Mouse (Mus musculus) heart, postnatal 0 days (tissue): ENCODE measurements around the gene Gm45716. TPM values are rescaled to one million over a fixed set of nuclear protein-coding genes. Genes with fewer than 3 reads are reported as not detected.

Source experiments
- ATAC-seq: fragments of 200-750 bp; cut with Nextera tagmentation; 2 replicates; pipeline ENCODE4 v1.8.0; 2017; ENCODE audit warnings: low read depth, moderate number of reproducible peaks, moderate library complexity; ENCODE audit not compliant: insufficient read depth
- DNase-seq: peaks from one replicate; pipeline ENCODE4 v3.0.0-alpha.2; 2016; ENCODE audit warnings: low spot score
- H3K27ac ChIP-seq: fragments of 300-500 bp; sonication (generic); 2 replicates; pipeline ENCODE4 v1.5.1; 2014; ENCODE audit warnings: low read depth, mild to moderate bottlenecking
- H3K27me3 ChIP-seq: fragments of 300-500 bp; sonication (generic); 2 replicates; pipeline ENCODE4 v1.6.1; 2014; ENCODE audit warnings: low read length, mixed read lengths; ENCODE audit not compliant: control insufficient read depth, insufficient read depth
- H3K36me3 ChIP-seq: fragments of 300-500 bp; sonication (generic); replicated peaks from 2 replicates; pipeline ENCODE4 v1.6.1; 2014; ENCODE audit warnings: low read length, mixed read lengths; ENCODE audit not compliant: control insufficient read depth, insufficient read depth
- H3K4me1 ChIP-seq: fragments of 300-500 bp; sonication (generic); 2 replicates; pipeline ENCODE4 v1.6.1; 2014; ENCODE audit warnings: antibody characterized with exemption; ENCODE audit not compliant: control insufficient read depth, insufficient read depth
- H3K4me2 ChIP-seq: fragments of 300-500 bp; sonication (generic); 2 replicates; pipeline ENCODE4 v1.6.1; 2014; ENCODE audit warnings: low read depth, mild to moderate bottlenecking, low read length, moderate library complexity
- H3K4me3 ChIP-seq: fragments of 300-500 bp; sonication (generic); 2 replicates; pipeline ENCODE4 v1.5.1; 2014; ENCODE audit warnings: low read depth, low read length
- H3K9ac ChIP-seq: fragments of 300-500 bp; sonication (generic); replicated peaks from 2 replicates; pipeline ENCODE4 v1.6.1; 2014; ENCODE audit warnings: low read depth, low read length, mixed read lengths
- H3K9me3 ChIP-seq: fragments of 300-500 bp; sonication (generic); replicated peaks from 2 replicates; pipeline ENCODE4 v1.6.1; 2016; ENCODE audit warnings: low read length; ENCODE audit not compliant: control insufficient read depth
- CTCF ChIP-seq: IDR thresholded peaks from 2 replicates; pipeline ENCODE4 v1.5.1; 2016; ENCODE audit warnings: antibody characterized with exemption, control low read depth, low read depth
- EP300 ChIP-seq: IDR thresholded peaks from 2 replicates; pipeline ENCODE4 v1.6.1; 2016; ENCODE audit warnings: antibody characterized with exemption, low read depth
- WGBS: fragments of 180-500 bp; shearing (Covaris S2); extraction: QIAGEN DNeasy Blood & Tissue Kit; methylation state at CpG from one replicate; pipeline ENCODE4 v1.1.7; 2014; 5-methylcytosine and 5-hydroxymethylcytosine counted together
- polyA plus RNA-seq: library from polyadenylated mRNA; unstranded; fragments of >200 nt; fragmentation: Nextera tagmentation; extraction: Ambion mirVana; gene quantifications from 2 replicates; pipeline ENCODE4 v1.2.1, GENCODE M21; 2015
- total RNA-seq: library from RNA; depleted of rRNA; stranded (reverse); fragments of >200 nt; gene quantifications from 2 replicates; pipeline ENCODE4 v1.2.3, GENCODE M21; 2014; ENCODE audit warnings: low replicate concordance; rRNA removed

The Gm45716 gene
- 30.5 and 37.3 TPM in 2 replicates for total RNA-seq
- 133 TPM in 2 replicates for polyA plus RNA-seq

DNA sequence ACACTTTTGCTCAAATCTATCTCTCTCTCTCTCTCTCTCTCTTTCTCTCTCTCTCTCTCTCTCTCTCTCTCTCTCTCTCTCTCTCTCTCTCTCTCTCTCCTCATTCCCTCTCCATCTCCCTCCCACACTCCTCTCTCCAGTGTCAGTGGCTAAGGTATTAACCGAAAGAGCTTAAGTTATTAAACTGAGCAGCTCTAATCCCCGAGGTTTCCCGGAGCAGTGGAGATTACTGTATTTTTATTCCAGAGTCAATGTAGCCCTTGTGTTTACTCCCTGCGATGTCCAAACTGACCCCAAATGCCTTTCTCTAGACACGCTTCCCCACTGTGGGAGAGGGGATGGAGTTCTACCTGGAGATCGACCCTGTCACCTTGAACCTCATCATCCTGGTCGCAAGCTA, at the start of gene Gm45716:
TSS of gene Gm45716 (plus strand) at position 243 of the 400 bp plus-strand sequence.
- ATAC-seq (no peak), DNase-seq (no peak)
- TF ChIP-seq EP300 (no peak), CTCF (no peak)
- H3K9me3 ChIP-seq = no peaks in the 10 kb centered on the region; the same call in 1 of the 2 replicates
- H3K4me3 ChIP-seq = no peak within 1 kb of the TSS
- no peak within 1 kb of the TSS for H3K27ac ChIP-seq
- H3K4me2 ChIP-seq = no peak within 1 kb of the TSS
- H3K4me1 ChIP-seq = peaks cover 8% of the 10 kb centered on the region; the same call in 1 of the 2 replicates
- no peaks in the 10 kb centered on the region for H3K27me3 ChIP-seq
- H3K9ac ChIP-seq = no peak within 1 kb of the TSS
- 90% methylated on average over 7 of the region's 7 CpGs for WGBS
- H3K36me3 ChIP-seq = no peaks in the 10 kb centered on the region

DNA sequence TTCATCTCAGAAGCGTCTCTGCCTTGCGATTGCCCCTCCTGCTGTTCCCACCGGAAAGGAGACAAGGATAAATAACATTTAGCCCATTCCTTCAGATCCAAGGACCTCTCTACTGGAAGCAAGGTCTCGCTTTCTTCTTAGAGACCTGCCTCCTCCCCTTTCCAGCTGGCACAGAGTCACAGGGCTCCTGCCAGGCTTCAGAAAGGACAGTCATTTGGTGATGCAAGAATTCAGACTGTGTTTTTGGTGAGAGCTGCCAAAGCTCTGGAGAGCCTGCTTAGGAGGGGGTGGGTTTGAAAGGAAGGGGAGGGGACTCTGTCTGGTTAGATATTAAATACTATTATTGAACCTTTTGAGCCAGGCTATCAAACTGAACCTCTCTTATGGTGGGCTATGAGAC, 45.1 kb upstream of the Gm45716 start:
- Histone ChIP-seq H3K27me3 (no peaks in the 10 kb centered on the region), H3K4me3 (no peak overlapping the region), H3K9ac (no peak overlapping the region), H3K4me2 (no peak overlapping the region), H3K4me1 (peaks cover 6% of the 10 kb centered on the region; the same call in 1 of the 2 replicates), H3K9me3 (no peaks in the 10 kb centered on the region), H3K27ac (peak overlapping the region; percentile 54; the same call in 1 of the 2 replicates), H3K36me3 (no peaks in the 10 kb centered on the region)
- 48% methylated on average over 4 of the region's 4 CpGs for WGBS
- DNase-seq (peak; percentile 86), ATAC-seq (peak; percentile 58)
- no peak for TF ChIP-seq EP300
- TF ChIP-seq CTCF = no peak

GRCm38 (mm10) chr11:90142936-90143335, 44.5 kb upstream of the Gm45716 start:
- Histone ChIP-seq H3K9ac (no peak overlapping the region), H3K27me3 (no peaks in the 10 kb centered on the region), H3K4me3 (no peak overlapping the region), H3K36me3 (no peaks in the 10 kb centered on the region), H3K27ac (peak overlapping the region; percentile 54; the same call in 1 of the 2 replicates), H3K9me3 (no peaks in the 10 kb centered on the region), H3K4me1 (peaks cover 6% of the 10 kb centered on the region; the same call in 1 of the 2 replicates), H3K4me2 (no peak overlapping the region)
- TF ChIP-seq CTCF = no peak
- TF ChIP-seq EP300 = no peak
- DNase-seq = peak; percentile 38
- WGBS = 30% methylated on average over 4 of the region's 4 CpGs
- peak; percentile 61 for ATAC-seq

DNA sequence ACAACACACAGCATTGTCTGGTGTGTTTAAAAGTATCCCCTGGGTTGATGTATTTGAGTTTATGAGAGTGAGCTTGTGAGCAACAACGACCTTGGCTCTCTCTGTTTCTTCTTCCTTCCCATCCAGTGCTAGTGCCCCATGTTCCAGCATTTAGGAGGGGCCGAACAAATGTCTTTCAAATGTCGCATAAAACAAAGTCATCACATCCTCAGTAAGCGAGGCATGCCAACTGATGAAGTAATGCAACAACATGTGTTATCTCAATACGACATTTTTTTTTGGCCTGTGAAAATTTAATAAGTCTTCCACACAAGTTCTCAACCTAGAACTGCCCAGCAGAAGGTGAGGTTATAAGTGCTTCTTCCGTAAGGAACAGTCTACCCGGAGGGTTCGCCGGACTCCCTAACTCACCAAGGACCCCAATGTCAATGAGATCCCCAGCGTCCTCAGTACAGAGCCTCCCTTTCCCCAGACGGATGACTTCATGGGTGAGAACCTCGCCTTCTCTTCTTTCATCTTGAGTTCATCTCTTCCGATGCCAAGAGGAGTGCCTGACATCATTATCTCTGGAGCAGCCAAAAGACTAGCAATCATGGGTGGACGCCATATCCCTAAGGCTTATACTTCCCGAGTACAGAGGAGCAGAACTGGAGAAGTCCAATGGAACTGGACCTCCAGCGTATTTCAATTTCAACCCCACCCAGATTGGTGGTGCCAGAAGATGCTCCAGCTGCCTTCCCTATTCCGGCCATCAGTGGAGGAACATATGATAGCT, 41.2 kb upstream of the Gm45716 start:
- Histone ChIP-seq H3K36me3 (no peaks in the 10 kb centered on the region), H3K4me3 (no peak overlapping the region), H3K4me2 (no peak overlapping the region), H3K27ac (no peak overlapping the region), H3K4me1 (peaks cover 6% of the 10 kb centered on the region; the same call in 1 of the 2 replicates), H3K9ac (no peak overlapping the region), H3K9me3 (no peaks in the 10 kb centered on the region), H3K27me3 (no peaks in the 10 kb centered on the region)
- no peak for ATAC-seq
- DNase-seq = no peak
- WGBS = 84% methylated on average over 17 of the region's 17 CpGs
- TF ChIP-seq EP300 (no peak), CTCF (no peak)

DNA sequence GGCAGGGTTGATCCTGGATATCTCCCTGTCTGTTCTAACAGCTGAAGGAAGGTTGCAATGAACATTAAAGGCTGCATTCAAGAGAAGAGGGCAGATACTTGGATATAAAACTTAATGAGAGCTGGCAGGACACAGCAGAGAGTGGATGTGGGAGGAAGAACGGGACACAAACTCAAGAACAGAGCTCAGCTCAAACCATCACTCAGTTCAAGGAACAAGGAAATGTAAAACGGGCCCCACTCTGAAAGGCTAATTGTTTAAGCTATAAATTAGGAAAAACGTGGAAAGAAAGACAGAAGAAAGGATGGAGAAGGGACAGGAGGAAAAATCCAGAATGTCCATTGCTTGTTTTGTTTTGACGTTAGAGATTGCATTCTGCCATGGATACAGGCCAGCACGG, 32.4 kb upstream of the Gm45716 start:
- Histone ChIP-seq H3K9me3 (no peaks in the 10 kb centered on the region), H3K9ac (no peak overlapping the region), H3K27ac (no peak overlapping the region), H3K4me1 (no peaks in the 10 kb centered on the region), H3K27me3 (no peaks in the 10 kb centered on the region), H3K36me3 (no peaks in the 10 kb centered on the region), H3K4me2 (no peak overlapping the region), H3K4me3 (no peak overlapping the region)
- no peak for TF ChIP-seq CTCF
- no peak for TF ChIP-seq EP300
- DNase-seq (no peak), ATAC-seq (no peak)
- 57% methylated on average over 5 of the region's 5 CpGs for WGBS

DNA sequence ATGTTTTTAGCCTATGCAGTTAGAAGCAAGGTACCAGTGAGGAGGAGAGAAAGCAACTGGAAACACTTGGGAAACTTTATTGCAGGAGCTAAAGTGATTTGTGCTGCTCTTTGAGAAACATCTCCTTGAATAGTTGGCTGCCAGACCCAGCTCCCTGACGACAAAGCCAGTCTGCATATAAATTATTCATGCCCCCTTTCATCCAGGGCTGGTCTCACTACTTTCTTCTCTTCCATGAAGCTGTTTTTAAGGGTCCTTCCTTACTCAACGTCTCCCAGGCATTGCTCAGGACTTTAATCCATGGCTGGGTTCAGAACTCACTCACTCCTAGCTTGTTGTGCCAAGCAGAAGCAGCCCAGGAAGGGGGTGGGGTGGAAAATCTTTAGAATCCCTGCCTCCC, 32.0 kb upstream of the Gm45716 start:
- no peak for TF ChIP-seq CTCF
- no peak for TF ChIP-seq EP300
- no peak overlapping the region for H3K9ac ChIP-seq
- H3K27ac ChIP-seq = no peak overlapping the region
- no peaks in the 10 kb centered on the region for H3K36me3 ChIP-seq
- H3K4me3 ChIP-seq = no peak overlapping the region
- H3K27me3 ChIP-seq = no peaks in the 10 kb centered on the region
- 24% methylated on average over 2 of the region's 2 CpGs for WGBS
- DNase-seq = no peak
- H3K4me2 ChIP-seq = no peak overlapping the region
- no peaks in the 10 kb centered on the region for H3K9me3 ChIP-seq
- ATAC-seq = no peak
- no peaks in the 10 kb centered on the region for H3K4me1 ChIP-seq
